Mouse (Mus musculus) yolk sac, embryonic 10.5 days (tissue): ENCODE measurements around the gene Sec23ip.

Experiments
- DNase-seq: peaks from one replicate; pipeline ENCODE4 v3.0.0-alpha.2; 2017; ENCODE audit warnings: low spot score

Sec23ip gene

GRCm38 (mm10) chr7:128781846-128782245 lies 37.1 kb downstream of the Sec23ip start:
- DNase-seq, result no peak

GRCm38 (mm10) chr7:128790045-128790444 lies 45.3 kb downstream of the Sec23ip start:
- no peak for DNase-seq

DNA sequence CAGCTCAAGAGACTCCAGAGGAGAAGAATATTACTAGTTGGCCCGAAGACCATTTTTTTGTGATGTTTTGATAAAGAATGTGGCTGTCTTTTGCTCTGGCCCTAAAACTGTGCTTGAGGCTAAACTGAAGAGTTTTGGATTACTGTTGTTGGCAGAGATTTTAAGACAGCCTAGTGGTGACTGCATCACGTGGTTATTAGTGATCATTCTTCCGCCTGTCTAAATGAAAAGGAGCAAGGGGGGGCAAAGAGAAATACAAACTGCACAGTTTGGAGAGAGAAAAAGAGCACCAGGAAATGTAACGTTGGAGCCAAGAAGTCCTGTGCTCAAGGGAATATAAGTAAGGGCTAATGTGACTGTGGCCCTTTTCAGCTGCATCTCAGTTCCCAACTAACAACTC lies 48.7 kb downstream of the Sec23ip start:
- DNase-seq, result no peak

DNA sequence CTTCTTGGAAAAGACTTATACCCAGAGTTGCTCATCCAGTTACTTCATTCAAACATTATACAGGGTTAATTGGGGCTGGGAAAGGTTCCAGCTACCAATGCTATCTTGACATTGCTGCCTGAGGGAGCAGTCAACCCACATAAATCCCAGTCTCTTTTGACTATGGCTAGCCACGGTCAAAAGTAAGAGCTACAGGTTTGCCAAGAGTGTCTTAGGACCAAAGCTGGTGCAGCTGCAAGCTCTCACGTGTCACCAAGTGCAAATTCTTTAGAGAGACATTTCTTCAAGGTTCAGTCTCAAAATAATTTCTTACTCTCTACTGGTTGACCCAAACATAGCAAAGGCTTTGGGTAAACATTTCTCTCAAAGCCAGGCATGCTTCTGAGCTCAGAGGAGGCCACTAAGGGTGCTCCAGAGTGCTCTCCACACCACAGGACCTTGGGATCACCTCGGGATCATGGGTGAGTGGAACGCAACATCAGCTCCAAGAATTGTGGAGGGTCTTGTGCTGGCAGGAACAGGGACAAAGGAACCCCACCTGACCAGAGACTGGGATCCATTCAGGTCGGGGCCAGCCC lies 80.3 kb downstream of the Sec23ip start:
- DNase-seq, result no peak

- DNase-seq, result no peak
These were observed 87.8 kb downstream of the Sec23ip start for GRCm38 (mm10) chr7:128832455-128833081.

- DNase-seq, result no peak
These were observed 88.5 kb downstream of the Sec23ip start for GRCm38 (mm10) chr7:128833196-128833595.
